Mouse (Mus musculus) right cerebral cortex, postnatal 10 days (tissue): Measurements from ENCODE around the gene Notch4.
A peak's percentile ranks its signal among the peaks of the same experiment; 100 is the strongest.

Experiments used
- DNase-seq, 2 experiments: peaks; one replicate each; pipeline ENCODE4 v3.0.0; 2021; ENCODE audit warnings: low spot score in 2 of 2

Notch4 gene

DNA sequence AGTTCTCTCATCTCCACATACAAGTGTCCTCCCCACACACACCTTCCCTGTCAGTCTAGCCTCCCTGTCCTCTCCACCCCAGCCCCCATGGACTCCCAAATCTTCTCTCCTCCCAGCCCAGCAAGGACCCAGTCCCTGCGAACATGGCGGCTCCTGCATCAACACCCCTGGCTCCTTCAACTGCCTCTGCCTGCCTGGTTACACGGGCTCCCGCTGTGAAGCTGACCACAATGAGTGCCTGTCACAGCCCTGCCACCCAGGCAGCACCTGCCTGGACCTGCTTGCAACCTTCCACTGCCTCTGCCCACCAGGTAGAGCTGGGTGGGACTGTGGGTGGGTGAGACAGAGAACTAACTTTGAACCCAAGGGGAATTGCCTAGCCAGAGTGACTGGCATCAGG, 5.9 kb downstream of the Notch4 start:
- DNase-seq = no peak

- no peak for DNase-seq
Measured at GRCm38 (mm10) chr17:34571875-34572274, 7.8 kb downstream of the Notch4 start.

DNA sequence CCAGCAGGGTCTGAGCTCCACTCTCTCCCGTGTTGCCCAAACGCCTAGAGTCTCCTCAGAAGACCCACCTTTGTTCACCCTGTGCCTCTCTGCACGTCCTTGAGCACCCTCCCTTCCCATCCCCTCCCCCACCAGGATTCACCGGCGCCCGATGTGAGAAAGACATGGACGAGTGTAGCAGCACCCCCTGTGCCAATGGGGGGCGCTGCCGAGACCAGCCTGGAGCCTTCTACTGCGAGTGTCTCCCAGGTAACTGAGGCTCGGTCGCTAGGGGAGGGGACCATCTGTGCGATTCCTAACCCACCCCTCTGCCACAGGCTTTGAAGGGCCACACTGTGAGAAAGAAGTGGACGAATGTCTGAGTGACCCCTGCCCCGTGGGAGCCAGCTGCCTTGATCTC, 8.3 kb downstream of the Notch4 start:
- no peak for DNase-seq

DNA sequence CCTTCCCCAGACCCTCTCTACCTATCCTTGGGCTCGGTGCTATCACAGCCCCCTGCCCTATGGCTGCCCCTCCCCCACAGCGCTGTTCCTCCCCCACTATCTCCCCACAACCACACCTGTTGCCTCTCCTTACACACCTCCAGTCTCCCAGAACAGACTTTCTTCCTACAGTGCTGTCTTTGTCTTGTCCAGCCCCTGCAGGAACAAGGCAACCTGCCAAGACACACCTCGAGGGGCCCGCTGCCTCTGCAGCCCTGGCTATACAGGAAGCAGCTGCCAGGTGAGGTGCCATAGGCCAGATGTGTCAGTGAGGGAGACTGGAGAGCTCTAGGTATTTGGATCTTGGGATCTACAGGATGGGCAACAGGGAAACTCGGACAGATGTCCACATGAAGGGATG, 12.5 kb downstream of the Notch4 start:
- no peak for DNase-seq

DNA sequence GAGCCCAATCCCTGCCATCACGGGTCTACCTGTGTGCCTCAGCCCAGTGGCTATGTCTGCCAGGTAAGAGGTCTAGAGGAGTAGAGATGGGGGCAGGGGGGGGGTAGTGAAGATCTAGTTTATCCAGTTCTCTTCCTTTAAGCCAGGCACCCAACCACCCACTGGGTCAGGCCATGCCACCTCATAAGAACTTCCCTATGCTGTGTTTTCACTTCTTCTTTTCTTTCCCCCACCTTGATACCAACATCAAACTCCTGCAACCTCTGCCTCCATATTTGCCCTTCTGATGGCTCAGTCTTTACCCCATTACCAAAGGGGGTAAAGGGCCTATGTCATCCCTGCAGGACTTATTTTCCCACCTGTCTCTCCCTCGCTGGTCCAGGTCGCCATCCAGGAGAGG, 14.0 kb downstream of the Notch4 start:
- DNase-seq = no peak

DNA sequence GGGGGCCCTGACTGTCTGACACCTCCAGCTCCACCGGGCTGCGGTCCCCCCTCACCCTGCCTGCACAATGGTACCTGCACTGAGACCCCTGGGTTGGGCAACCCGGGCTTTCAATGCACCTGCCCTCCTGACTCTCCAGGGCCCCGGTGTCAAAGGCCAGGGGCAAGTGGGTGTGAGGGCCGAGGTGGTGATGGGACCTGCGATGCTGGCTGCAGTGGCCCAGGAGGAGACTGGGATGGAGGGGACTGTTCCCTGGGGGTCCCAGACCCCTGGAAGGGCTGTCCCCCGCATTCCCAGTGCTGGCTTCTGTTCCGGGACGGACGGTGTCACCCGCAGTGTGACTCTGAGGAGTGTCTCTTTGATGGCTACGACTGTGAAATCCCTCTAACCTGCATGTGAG, 18.5 kb downstream of the Notch4 start:
- peak in 1 of 2 experiments; percentile 25 for DNase-seq

GRCm38 (mm10) chr17:34583397-34583796, 19.3 kb downstream of the Notch4 start:
- DNase-seq = peak; percentile 34 to 44

- no peak for DNase-seq
Measured at GRCm38 (mm10) chr17:34583819-34584218, 19.8 kb downstream of the Notch4 start.

DNA sequence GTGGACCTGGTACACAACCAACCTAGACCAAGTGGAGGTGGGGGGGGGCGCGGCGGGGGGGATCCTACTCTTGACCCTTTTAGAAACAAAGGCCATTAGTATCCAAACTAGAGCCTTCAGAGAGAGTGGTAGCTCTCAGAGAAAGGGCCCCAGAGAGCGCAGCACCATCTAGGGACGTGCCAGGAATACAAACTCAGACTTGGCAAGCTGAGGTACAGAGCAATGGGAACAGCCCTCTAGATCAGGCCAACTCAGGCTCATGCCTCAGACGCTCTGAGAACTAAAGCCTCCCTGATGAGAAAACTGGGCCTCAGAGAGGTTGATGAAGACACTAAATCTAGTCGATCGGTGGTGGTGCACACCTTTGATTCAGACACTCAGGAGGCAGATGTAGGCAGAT, 21.1 kb downstream of the Notch4 start:
- peak in 1 of 2 experiments; percentile 70 for DNase-seq

DNA sequence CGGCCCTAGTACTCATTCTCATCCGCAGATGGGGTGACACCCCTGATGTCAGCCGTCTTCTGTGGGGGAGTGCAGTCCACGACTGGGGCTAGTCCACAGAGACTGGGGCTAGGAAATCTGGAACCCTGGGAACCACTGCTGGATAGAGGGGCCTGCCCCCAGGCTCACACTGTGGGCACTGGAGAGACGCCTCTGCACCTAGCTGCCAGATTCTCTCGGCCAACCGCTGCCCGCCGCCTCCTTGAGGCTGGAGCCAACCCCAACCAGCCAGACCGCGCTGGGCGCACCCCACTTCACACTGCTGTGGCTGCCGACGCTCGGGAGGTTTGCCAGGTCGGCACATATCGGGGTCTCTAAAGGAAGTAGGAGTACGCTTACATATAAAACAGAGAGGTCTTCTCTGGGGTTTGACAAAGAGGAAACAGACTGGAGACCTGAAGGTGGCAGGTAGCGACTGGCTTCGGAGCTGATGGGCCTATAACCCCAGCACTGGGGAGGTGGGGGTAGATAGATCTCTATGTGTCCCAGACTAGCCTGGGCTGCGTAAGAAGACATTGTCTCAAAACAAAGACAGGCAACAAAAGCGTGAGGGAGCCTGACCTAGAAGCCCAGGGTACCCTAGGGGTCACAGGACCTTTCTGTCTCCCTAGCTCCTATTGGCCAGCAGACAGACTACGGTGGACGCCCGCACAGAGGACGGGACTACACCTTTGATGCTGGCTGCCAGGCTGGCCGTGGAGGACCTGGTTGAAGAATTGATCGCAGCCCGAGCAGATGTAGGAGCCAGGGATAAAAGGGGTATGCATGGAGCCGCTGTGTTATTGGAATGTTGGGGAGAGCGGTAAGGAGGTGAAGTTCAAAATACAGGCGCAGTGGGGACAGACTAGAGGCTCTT, 22.1 kb downstream of the Notch4 start:
- DNase-seq = peak; percentile 67 to 69

DNA sequence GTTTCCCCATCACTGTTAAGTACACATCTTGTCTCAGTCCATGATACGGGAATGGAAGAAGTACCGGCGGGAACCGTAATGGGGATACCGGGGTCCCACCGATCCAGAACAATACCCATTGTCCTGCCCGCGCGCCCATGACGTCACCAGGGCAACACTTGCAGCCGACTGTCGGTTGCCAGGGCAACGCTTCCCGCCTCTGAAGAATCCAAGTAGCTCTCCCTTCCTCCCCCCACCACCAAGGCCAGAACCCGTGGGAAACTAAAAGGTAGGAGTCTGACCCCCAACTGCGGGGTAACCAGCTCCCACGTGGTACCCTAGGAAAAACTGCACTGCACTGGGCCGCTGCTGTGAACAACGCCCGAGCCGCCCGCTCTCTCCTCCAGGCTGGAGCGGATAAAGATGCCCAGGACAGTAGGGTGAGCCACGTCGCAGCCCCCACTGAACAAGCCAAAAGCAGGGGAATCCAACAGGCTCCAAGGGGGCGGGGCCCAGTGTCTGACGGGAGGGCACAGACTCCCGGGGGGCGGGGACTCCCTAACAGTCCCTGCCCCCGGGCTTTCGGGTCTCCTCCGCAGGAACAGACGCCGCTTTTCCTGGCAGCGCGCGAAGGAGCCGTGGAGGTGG, 22.8 kb downstream of the Notch4 start:
- peak; percentile 94 to 96 for DNase-seq

GRCm38 (mm10) chr17:34587423-34587811, 23.3 kb downstream of the Notch4 start:
- DNase-seq = peak; percentile 97 to 98

- DNase-seq = no peak
Measured at GRCm38 (mm10) chr17:34587814-34588213, 23.7 kb downstream of the Notch4 start.

DNA sequence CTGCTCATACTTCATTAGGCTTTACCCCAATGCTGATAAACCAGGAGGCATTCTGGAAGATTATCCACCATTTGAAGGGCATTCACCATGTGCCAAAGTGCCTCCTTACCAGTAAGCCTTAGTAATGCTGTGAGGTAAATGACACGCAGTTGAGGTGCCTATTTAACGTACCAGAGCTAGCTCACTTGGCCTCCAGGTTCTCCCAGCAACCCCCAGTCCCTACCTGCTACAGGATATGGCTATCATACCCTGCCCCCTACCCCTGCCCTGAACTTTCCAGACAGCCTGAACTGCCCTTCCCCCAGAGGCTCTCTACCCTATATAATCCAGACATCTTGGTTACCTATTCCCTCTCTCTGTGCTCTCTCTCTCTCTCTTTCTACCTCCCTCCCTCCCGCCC, 24.7 kb downstream of the Notch4 start:
- peak in 1 of 2 experiments; percentile 26 for DNase-seq

DNA sequence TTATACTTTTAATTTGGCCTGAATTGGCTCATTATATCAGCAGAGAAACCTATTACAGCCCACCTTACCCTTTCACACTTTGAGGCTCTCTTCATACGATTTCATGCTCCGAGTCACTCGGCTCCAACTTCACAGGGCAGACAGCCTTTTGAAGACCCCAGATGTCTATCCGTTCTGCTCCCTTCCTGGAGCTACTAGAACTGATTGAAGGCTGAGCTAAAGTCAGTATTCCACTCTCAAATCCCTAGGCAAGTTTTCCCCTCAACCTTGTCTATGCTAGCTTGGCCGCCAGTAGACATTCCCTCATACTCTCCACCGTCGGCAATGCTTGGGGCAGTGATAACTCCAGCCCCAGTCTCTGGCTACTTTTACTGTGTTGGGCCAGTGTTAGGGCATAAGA, 25.1 kb downstream of the Notch4 start:
- DNase-seq = peak in 1 of 2 experiments; percentile 29

DNA sequence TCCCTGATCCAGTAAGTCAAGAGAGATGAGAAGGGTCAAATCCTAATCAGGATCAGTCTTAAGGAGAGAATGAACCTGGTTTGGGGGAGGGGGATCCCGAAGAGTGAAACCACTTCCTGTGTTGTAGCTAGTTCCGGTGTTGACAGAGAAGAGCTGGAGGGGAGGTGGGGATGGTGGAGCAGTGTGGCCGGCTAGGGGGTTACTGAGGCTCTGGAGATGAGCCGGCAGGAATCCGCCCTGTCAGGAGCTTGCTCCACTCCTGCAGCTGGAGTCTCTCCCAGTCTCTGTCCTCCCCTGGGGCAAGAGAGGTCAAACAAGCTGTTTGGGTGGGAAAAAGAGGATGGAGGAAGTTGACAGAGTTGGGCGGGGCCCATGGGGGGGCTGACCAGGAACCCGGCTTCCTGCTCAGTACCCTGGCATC, 25.6 kb downstream of the Notch4 start, which contains the start of gene Gpsm3:
TSS of gene Gpsm3 (plus strand) at position 126 of the 421 bp plus-strand sequence.
- peak; percentile 45 to 48 for DNase-seq

DNA sequence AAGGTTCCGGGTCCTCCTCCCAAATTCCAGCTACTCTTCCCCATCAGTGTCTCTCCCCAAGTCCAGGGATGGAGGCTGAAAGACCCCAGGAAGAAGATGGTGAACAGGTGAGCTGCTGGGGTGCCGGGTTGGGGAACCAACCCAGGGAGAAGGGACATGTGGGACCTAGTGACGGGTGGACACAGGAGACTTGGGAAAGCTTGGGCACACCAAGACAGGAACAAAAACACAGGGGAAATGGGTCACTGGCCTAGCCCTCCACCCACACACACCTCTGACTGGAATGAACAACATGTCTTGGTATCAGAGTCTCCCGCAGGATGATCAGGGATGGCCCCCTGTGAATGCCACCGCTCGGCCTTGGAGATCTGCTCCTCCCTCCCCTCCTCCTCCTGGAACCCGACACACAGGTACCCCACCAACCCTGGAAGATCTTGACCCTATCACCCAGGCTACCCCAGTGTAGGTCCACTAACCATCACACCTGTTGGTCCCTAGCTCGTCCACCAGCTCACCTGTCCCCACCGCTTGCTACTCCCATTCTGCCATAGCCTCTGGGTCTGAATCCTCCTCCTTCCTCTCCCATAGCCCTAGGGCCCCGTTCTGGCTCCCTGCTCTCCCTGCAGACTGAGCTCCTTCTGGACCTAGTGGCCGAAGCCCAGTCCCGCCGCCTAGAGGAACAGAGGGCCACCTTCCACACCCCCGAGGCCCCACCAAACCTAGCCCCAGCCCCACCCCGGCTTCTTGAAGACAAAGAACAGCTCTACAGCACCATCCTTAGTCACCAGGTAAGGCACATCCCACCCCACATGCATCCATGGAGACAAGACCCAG, 26.3 kb downstream of the Notch4 start:
- peak; percentile 29 to 42 for DNase-seq

DNA sequence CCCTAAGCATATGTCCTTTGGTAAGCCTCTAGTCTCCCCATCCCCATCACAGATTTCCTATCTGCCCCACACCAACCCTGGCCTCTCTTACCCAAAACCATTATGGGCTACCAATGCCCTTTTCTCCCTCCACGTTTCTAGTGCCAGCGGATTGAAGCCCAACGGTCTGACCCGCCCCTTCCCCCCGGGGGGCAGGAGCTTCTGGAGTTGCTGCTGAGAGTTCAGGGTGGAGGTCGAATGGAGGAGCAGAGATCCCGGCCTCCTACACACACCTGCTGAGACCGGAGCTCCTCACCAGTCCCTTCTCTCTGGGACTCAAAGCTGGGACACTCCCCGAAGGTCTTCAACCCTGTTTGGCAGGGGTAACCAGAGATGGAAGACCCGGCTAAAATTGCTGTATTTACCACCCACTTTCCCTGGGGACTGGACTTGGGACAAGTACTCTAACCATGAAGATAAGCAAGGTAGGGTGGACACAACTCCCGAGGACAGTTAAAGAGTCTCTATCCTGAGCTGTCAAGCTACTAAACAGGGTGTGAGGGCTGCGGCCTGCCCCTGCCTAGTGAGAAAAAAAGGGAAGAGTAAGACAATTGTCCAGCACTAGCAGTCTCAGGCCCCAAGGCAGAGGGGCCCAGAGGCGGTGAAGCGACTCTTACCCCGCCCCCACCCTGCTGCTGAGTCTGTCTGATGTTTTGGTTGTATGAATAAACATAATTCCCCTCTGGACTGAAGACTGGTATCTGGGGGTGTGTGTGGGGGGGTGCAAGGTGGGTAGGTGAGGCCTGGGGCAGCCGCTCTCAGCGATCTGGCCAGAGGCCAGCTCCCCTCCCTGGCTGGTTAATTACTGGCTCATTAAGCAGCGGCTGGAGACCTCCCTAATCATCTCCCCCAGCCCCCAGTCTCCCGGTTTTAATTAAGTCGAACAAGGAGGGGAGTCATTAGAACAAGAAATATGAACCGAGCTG, 27.2 kb downstream of the Notch4 start, which contains the start of gene Pbx2:
TSS of gene Pbx2 (plus strand) at position 238 of the 965 bp plus-strand sequence.
- DNase-seq = peak; percentile 33 to 47

- peak; percentile 94 to 95 for DNase-seq
Measured at GRCm38 (mm10) chr17:34591994-34592375, 27.9 kb downstream of the Notch4 start.
